Mouse (Mus musculus) adrenal gland, adult 2 months (tissue): ENCODE measurements at regions not wholly inside any gene's neighbourhood (a gene's known extent, or its start where the extent isn't known, plus 50 kb on each side); places are given as distances from the start of the nearest gene placed in this dataset.

Experiments used
- DNase-seq: peaks from one replicate; pipeline ENCODE4 v3.0.0; 2021

- DNase-seq: peak; percentile 79
These were observed 52.0 kb upstream of the Trp53i11 start for GRCm38 (mm10) chr2:93135324-93135723.

- DNase-seq: no peak
These were observed 53.9 kb upstream of the Trp53i11 start for GRCm38 (mm10) chr2:93133301-93133971.

DNA sequence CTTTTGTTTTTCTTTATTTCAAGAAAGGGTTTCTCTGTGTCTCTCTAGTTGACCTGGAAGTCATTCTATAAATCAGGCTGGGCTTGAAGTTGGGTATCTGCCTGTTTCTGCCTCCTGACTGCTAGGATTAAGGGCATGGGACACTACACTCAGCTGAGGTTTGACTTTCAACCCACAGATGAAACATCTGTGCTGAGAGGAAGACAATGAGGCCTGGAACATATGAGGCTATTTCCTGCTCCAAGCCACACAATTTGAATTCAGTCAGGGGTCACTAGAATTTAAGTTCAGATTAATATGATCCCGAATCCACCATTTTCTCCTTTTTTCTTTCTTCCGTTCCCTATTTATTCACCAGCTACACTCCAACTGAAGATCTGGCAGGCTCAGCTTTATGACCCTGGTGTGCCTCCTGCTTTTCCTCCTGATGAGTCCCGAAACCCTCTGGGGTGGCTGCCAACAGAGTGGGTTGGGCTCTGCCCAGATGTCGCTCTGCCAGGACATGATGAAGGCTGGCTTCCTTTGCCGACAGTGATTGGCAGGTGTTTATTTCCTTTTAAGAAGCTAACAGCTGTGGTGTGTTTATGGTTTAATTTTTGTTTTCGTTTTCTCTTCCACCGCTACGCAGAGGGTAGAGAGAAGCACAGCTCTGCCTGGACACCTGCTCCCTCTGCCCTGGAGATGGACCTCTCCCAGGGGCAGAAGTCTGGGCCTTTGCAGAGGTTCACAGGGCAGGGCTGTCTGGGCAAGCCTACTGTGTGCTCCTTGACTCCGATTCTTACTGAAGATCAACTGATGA is 55.3 kb upstream of the Trp53i11 start:
- DNase-seq: peak; percentile 89

DNA sequence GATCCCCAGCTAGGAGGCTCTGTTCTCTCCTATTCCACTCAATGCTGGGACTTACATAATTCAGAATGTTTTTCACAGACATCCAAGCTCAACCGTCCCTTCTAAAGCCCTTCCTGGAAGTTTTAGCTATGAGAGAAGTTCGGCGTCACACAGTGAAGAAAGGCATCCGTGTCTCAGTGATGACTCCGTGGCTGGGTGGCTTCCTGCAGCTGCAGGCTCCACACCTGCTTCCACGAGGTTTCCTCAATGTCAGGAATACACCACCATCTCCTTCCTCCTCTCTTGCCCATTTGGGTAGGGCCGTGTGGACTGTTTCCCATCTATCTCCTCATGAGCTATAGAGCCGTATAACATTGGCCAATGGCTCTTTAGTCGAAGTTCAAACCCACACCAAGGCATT is 56.1 kb upstream of the Trp53i11 start:
- no peak for DNase-seq

DNA sequence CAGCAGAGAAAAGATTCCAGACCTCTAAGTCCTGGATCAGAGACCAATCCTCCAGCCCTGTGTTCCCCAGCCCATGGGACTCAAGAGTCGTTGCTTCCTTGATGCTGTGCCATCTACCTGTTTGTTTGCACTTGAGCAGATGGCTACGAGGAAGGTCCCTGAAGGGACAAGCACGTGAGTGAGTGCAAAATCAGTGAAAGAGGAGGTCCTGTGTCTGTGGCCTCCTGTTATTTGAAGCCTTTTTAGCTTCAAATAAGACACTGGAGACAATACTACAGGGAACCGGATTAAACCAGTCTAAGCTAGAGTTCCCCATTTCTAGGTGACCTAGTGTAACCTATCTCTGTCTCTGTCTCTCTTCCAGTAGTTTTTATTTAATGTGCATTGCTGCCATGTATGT is 58.2 kb upstream of the Trp53i11 start:
- no peak for DNase-seq

DNA sequence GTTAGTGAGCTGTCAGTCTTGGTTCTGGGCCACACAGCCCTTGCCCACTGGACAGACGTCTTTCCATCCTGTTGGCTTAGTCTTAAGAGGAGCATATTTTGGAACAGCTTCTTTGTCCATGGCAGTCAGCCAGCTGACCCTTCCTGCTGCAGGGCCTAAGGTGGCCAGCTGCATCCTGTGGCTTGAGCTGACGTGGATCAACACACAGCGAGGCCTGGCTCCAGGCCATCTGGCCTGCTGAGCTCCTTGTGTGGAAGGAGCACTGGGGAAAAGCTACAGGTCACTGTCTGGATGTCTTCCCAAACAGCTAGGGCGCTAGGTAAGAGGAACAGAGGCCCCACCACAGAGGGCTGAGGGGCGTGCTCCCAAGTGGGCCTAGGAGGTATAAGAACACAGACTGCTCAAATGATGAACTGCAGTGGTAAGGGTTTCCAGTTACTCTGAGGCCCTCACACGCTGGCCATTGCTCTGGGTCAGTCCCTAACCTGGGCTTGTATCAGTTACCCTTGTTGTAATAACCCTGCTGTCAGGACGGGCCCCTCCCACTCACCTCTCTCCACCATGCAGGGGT is 60.7 kb upstream of the Trp53i11 start:
- peak; percentile 87 for DNase-seq

DNA sequence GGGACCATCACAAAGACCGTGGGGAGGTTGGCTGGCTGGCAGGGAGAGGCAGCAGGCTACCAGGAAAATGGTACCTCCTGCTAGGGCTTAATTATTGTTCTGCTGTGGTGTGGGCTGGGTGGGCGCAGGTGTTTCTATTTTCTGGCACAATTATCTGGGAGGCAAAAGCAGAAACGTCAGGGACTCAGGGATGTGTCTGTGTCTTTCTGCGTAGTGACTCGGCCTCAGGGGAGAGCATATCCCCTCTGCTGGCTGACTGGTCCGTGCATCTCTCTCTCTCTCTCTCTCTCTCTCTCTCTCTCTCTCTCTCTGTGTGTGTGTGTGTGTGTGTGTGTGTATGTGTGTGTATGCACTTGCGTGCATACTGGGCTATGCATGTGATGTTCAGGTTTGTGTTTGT is 61.2 kb upstream of the Trp53i11 start:
- no peak for DNase-seq

DNA sequence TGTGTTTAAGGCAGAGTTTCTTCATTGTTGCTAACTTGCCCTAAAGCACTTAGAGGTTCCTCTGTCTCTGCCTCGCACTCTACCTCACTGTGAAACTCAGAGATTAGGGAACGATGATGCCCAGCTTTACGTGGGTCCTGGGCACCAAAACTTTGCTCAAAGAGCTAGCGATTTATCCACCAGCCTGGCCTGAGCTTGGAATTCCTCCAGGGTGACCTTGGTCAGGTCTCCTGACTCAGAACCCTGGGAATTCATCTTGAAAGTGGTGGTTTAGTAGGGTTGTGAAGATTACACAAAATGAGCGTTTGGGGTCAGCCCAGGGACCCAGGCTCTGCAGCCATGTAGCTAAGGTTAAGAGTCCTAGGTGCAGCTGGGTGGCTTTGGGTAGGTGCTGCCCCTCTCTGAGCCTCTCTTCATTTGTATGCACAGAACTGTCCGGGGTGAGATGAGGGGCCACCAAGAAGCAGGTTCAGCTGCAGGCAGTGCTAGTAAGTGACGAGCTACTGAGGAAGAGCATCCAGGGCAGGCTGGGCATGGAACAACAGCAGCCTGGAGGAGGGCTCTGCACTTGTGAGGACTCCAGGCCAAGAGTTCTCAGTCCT is 62.4 kb upstream of the Trp53i11 start:
- peak; percentile 59 for DNase-seq

DNA sequence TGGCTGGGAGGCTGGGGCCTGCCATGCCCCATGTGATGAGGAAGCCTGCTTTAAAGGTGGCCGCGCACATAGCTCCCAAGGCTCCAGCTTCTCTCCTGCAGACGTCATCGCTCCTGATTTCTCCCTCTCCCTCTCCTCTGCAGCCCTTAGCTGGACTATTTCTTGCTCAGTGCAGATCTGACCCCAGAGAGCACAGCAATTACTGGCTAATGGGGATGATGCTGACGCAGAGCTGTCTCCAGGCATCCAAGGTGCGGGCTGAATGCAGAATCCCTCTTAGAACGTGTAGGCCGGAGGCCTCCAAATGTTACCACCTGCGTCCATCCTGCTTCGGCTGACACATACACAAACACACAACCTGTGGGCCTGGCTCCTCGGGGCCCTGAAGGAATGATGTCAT is 63.5 kb upstream of the Trp53i11 start:
- no peak for DNase-seq

- no peak for DNase-seq
These were observed 67.0 kb upstream of the Trp53i11 start for GRCm38 (mm10) chr2:93120386-93120785.

DNA sequence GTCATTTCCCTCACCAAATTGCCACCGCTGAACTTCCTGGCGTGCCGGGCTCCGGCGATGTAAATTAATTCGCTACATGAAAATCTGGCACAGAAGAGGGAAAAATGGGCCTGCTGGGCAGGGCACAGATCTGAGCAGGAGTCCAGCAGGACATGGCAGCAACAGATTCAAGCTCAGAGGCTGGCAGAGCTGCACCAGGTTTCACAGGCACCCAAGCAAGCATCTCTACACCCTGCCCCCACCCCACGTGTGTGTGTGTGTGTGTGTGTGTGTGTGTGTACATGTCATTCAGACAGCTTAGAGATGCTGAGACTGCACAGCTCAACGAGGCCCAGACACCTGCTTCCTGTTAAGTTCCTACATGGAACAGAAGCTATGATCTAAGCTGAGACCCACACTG is 68.3 kb upstream of the Trp53i11 start:
- no peak for DNase-seq

GRCm38 (mm10) chr2:93115303-93115702 is 69.3 kb upstream of the Prdm11 start:
- DNase-seq: no peak

- no peak for DNase-seq
These were observed 68.0 kb upstream of the Prdm11 start for GRCm38 (mm10) chr2:93113929-93114328.

- no peak for DNase-seq
These were observed 66.4 kb upstream of the Prdm11 start for GRCm38 (mm10) chr2:93112320-93112719.

- DNase-seq: no peak
These were observed 64.9 kb upstream of the Prdm11 start for GRCm38 (mm10) chr2:93110898-93111297.

GRCm38 (mm10) chr2:93106581-93106980 is 60.6 kb upstream of the Prdm11 start:
- DNase-seq: no peak

DNA sequence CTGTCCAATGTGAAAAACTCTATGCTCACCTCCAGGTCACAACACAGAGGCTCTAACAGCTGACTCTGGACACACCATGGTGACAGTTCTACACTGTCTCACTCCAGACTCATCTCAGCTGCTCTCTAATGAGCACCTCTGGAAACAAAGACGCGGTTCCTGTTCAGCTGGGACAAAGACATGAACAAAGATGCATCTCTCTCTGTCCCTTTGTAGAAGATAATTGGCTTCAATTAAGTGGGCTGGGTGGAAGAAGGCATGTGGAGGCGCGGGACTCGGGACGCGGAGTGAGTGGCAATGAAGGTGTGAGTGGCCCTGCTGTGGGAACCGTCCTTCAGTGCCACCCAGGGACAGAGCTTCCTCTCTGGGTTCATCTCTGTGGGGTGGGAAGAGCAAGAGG is 56.0 kb upstream of the Prdm11 start:
- DNase-seq: no peak

DNA sequence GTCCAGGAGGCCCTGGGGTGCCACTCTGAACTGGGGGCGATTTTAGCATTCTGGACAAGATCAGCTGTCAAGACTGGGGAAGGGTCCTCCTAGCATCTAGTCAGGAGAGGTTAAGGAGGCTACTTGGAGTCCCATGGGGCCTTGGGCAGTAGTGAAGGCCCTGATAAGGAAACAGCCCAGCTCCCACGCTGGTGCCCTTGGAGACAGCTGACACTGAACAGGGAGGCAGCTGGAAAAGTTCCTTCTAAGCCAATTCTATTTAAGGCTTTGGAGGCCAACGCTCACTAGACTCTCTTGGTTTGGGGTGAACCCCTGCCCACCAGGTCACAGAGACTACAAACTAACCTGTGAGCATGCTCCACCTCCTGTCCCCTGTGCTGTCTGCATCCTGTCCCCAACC is 53.8 kb upstream of the Prdm11 start:
- peak; percentile 47 for DNase-seq

- no peak for DNase-seq
These were observed 51.0 kb upstream of the Prdm11 start for GRCm38 (mm10) chr2:93097016-93097415.

DNA sequence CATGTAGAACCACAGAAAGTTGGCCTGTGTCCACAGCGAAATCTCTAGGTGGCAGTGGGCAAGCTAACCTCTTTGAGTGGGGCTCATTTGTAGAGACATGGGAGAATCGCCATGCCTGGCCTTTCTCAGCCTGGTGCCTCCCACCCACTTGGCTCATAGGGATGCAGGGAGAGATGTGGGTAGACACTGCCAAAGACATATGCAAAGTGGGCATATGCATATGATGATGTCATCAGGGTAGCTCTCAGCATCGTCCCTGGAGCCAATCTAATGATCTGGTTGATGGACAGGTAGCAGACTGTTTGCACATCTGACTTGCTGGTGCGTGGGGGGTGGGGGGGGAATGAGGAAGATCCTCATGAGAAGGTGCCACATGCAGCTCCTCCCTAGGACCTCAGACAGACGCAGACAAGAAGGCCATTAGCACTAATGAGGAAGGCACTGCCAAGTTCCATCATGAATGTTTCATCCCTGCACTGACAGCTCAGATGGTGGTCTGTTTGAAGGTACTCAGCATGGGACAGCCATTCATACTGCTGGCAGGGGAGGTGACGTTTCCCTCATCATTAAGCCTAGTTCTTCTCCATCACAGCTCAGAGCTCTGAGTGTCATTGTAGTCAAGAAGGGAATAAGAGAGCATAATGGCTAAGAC is 50.2 kb upstream of the Prdm11 start:
- DNase-seq: no peak
